Mouse (Mus musculus): ENCODE data around the gene Ndufa13. TPM values are rescaled to one million over a fixed set of nuclear protein-coding genes. Genes with fewer than 3 reads are reported as not detected.

Gene Ndufa13
- total RNA-seq, 1 experiment from 2014 or later = 58.3 TPM

DNA sequence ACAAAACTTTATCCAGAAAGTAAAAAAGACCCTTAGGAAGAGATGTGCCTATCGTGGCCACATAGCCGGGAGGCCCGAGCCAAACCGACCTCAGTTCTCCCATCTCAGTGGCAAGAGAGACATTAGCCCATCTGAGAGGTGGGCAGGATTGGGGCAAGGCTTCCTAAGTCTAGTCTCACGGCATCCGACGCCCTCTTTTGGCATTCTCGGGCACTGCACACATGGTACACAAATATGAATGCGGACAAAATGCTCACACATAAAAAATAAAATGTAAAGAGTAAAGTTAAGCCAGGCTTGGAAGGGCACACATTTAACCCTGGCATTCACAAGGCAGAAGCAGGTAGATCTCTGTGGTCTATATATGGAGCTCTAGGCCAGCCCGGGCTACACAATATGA, 48.5 kb downstream of the Ndufa13 start:
- ATAC-seq (ENCODE audit: extremely low read depth, insufficient number of reproducible peaks, low FRiP score, poor library complexity, severe bottlenecking) = no peak

DNA sequence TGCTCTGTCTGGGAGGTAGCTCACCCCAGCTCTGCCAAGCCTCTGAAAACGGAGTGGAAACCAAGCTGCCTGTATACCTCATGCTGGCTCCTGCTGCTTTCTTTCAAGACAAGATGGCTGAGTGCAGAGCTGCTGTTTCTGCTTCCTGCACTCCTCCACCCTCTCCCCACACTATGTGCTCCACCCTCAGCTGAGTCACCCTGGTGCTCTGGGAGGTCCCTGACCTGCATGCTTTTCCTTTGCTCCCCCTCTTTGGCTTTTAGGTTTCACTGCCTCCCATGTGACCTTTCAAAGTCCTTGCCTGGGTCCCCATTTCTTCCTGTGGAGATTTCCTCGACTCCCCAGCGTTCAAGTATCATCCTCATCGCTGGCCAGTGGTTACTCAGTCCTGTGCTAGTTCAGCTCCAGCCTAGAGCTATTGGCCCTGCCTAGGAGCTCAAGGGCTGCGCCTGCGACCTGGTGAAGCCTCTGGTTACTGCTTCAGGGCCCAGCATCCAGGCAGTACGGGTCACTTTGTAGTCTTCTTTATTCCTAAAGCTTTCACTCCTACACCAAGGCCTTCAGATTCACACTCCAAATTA, 51.3 kb downstream of the Ndufa13 start:
- ATAC-seq (ENCODE audit: extremely low read depth, insufficient number of reproducible peaks, low FRiP score, poor library complexity, severe bottlenecking) = no peak

DNA sequence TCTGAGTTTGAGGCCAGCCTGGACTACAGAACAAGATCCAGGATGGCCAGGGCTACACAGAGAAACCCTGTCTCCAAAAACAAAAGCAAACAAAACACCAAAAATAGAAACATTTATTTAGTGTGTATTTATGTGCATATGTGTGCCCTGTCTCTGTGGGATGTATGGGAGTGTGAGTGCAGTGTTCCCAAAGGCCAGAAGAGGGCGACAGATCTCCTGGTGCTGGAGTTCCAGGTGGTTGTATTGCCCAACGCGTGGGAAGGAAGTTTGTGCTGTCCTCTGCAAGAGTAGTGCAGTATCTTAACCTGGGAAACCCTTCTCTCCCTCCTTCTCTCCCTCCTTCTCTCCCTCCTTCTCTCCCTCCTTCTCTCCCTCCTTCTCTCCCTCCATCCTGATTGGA, 52.5 kb downstream of the Ndufa13 start:
- ATAC-seq (ENCODE audit: extremely low read depth, insufficient number of reproducible peaks, low FRiP score, poor library complexity, severe bottlenecking) = no peak

DNA sequence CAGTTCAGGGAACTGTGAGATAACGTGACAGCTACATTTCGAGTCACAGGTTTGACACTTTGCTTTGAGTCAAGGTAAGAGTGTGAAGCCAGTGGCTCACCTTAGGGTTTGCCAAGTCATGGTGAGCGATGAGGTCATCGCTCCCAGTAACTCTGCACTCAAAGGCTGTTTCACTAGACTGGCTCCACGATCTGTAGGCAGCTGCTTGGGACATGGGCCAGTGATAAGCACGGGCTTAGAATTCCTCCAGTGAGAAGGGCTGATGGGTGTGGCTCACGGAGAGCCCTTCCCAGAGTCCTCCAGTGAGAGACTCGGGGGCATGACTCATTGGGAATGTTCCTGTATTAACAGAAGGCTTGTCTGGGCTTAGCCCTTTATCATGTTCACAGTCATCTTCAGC, 53.4 kb downstream of the Ndufa13 start:
- ATAC-seq (ENCODE audit: extremely low read depth, insufficient number of reproducible peaks, low FRiP score, poor library complexity, severe bottlenecking) = no peak

DNA sequence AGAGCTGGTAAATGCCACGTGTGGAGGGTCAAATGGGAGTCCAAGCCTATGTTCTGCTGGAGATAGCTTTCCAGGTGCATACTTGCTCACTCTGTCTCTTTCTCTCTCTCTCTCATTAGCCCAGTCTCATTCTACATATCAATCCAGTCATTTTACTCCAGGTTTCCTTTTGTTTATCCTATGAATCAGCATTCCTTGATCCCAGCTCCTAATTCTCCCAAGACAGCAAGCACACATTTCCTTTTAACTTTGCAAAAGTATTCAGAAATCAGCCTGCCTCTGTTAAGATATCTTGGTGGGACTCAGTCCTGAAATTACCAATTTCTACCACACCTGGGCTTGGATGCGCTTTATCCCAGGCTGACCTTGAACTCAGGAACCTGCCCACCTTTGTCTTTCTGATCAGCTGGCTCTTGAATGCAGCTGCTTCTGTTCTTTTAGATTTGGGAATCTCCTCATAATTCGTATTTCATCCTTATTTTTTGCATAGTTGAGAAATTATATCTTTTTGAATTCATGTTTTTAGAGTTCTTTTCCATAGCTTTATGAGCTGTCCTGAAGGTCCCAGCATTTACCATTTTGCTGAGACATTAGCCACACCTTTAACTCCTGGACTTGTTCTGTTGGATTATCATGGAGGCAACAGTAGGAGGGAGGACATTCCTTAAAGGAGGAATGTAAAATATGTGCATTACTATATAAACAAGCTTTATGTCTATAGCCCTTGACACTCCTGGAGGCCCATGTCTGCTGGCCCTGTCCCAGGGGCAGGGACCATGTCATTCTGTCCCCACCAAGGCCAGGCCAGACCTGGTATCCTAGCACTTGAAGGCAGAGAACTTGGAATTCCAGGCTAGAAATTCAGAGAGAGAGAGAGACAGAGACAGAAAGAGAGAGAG, 54.9 kb downstream of the Ndufa13 start:
- ATAC-seq (ENCODE audit: extremely low read depth, insufficient number of reproducible peaks, low FRiP score, poor library complexity, severe bottlenecking) = no peak

Other genes with a start within 250 kb of the Ndufa13 start
- gene Zfp964, start 248.1 kb downstream of the Ndufa13 start, total RNA-seq (2017) = 0.98 and 1.6 TPM in 2 replicates
- gene Zfp869, start 191.8 kb downstream of the Ndufa13 start, total RNA-seq (2017) = 62.8 and 72.8 TPM in 2 replicates
- 8.8 and 11.2 TPM in 2 replicates for gene Zfp963, start 152.6 kb downstream of the Ndufa13 start, total RNA-seq (2017)
- gene Gm20422, start 127.7 kb downstream of the Ndufa13 start, total RNA-seq (2017) = not detected in 2 replicates
- 22.3 and 24.7 TPM in 2 replicates for gene Atp13a1, start 111.4 kb downstream of the Ndufa13 start, total RNA-seq (2017)
- gene Zfp866, start 111.4 kb downstream of the Ndufa13 start, total RNA-seq (2017) = 54.3 and 55.7 TPM in 2 replicates
- gene Gmip, start 93.9 kb downstream of the Ndufa13 start, total RNA-seq (2017) = 265 and 326 TPM in 2 replicates
- gene Lpar2, start 80.1 kb downstream of the Ndufa13 start, total RNA-seq (2017) = 3.7 and 4.7 TPM in 2 replicates
- 5.8 and 9.8 TPM in 2 replicates for gene Pbx4, start 70.1 kb downstream of the Ndufa13 start, total RNA-seq (2017)
- gene Cilp2, start 14.9 kb downstream of the Ndufa13 start, total RNA-seq (2017) = not detected in 2 replicates
- 0.93 and 1.7 TPM in 2 replicates for gene Tssk6, start 374 bp downstream of the Ndufa13 start, total RNA-seq (2017)
- gene Yjefn3, start 154 bp upstream of the Ndufa13 start, total RNA-seq (2017) = 0.61 TPM in 1 of 2 replicates, not detected in the other
- 52.6 and 64.2 TPM in 2 replicates for gene Gatad2a, start 93.8 kb upstream of the Ndufa13 start, total RNA-seq (2017)
- 104 and 111 TPM in 2 replicates for gene Mau2, start 140.2 kb upstream of the Ndufa13 start, total RNA-seq (2017)
- gene Sugp1, start 140.3 kb upstream of the Ndufa13 start, total RNA-seq (2017) = 46.8 and 51.9 TPM in 2 replicates
- gene Tm6sf2, start 170.4 kb upstream of the Ndufa13 start, total RNA-seq (2017) = 0.74 and 0.93 TPM in 2 replicates
- not detected in 2 replicates for gene Hapln4, start 180.9 kb upstream of the Ndufa13 start, total RNA-seq (2017)
- gene Ncan, start 218.3 kb upstream of the Ndufa13 start, total RNA-seq (2017) = not detected in 2 replicates
- gene Nr2c2ap, start 228.8 kb upstream of the Ndufa13 start, total RNA-seq (2017) = 4.7 and 5.2 TPM in 2 replicates
- gene Rfxank, start 236.6 kb upstream of the Ndufa13 start, total RNA-seq (2017) = 17.1 and 18.7 TPM in 2 replicates
- gene Borcs8, start 236.9 kb upstream of the Ndufa13 start, total RNA-seq (2017) = 55.7 and 63.4 TPM in 2 replicates
- 0.70 and 0.86 TPM in 2 replicates for gene Mef2b, start 237.2 kb upstream of the Ndufa13 start, total RNA-seq (2017)

Measured in neutrophil, adult 5-6 weeks (primary cell).